Mouse (Mus musculus) lung, embryonic 16.5 days (tissue): ENCODE data around the gene Pde1c. TPM values are rescaled to one million over a fixed set of nuclear protein-coding genes. Genes with fewer than 3 reads are reported as not detected.

Experiments
- ATAC-seq: fragments of 200-750 bp; cut with Nextera tagmentation; 2 replicates; pipeline ENCODE4 v1.8.0; 2017; ENCODE audit warnings: low read depth, mild to moderate bottlenecking, moderate library complexity
- H3K27ac ChIP-seq: fragments of 300-500 bp; sonication (generic); 2 replicates; pipeline ENCODE4 v1.5.1; 2014; ENCODE audit warnings: mild to moderate bottlenecking, control low read depth, low read length
- H3K27me3 ChIP-seq: fragments of 300-500 bp; sonication (generic); 2 replicates; pipeline ENCODE4 v1.6.1; 2014; ENCODE audit warnings: low read depth, low read length, mixed read lengths; ENCODE audit not compliant: control insufficient read depth, insufficient read depth
- H3K36me3 ChIP-seq: fragments of 300-500 bp; sonication (generic); 2 replicates; pipeline ENCODE4 v1.6.1; 2014; ENCODE audit warnings: low read length; ENCODE audit not compliant: control insufficient read depth, insufficient read depth
- H3K4me1 ChIP-seq: fragments of 300-500 bp; sonication (generic); replicated peaks from 2 replicates; pipeline ENCODE4 v1.6.1; 2014; ENCODE audit warnings: low read length, mixed read lengths; ENCODE audit not compliant: control insufficient read depth, insufficient read depth
- H3K4me2 ChIP-seq: fragments of 300-500 bp; sonication (generic); 2 replicates; pipeline ENCODE4 v1.6.1; 2014; ENCODE audit warnings: low read depth, low read length, control low read depth
- H3K4me3 ChIP-seq: fragments of 300-500 bp; sonication (generic); 2 replicates; pipeline ENCODE4 v1.5.1; 2014; ENCODE audit warnings: mild to moderate bottlenecking, low read length, control low read depth
- H3K9ac ChIP-seq: fragments of 300-500 bp; sonication (generic); 2 replicates; pipeline ENCODE4 v1.6.1; 2014; ENCODE audit warnings: low read length, control low read depth
- H3K9me3 ChIP-seq: fragments of 300-500 bp; sonication (generic); 2 replicates; pipeline ENCODE4 v1.6.1; 2016; ENCODE audit warnings: low read length; ENCODE audit not compliant: control insufficient read depth
- WGBS: fragments of 180-500 bp; shearing (Covaris S2); extraction: QIAGEN DNeasy Blood & Tissue Kit; methylation state at CpG from one replicate; pipeline ENCODE4 v1.1.7; 2014; 5-methylcytosine and 5-hydroxymethylcytosine counted together
- polyA plus RNA-seq: library from polyadenylated mRNA; unstranded; fragments of >200 nt; fragmentation: Nextera tagmentation; extraction: Ambion mirVana; gene quantifications from 2 replicates; pipeline ENCODE4 v1.2.1, GENCODE M21; 2015

Pde1c gene
- polyA plus RNA-seq, 1 experiment from 2014 or later = 0.89 TPM

- H3K4me2 ChIP-seq = no peak overlapping the region
- no peak overlapping the region for H3K4me3 ChIP-seq
- H3K36me3 ChIP-seq = no peaks in the 10 kb centered on the region
- no peak overlapping the region for H3K9ac ChIP-seq
- no peaks in the 10 kb centered on the region for H3K9me3 ChIP-seq
- no peak for ATAC-seq
- no peaks in the 10 kb centered on the region for H3K4me1 ChIP-seq
- no peaks in the 10 kb centered on the region for H3K27me3 ChIP-seq
- H3K27ac ChIP-seq = no peak overlapping the region
Observed at GRCm38 (mm10) chr6:56310318-56310717, 258.6 kb downstream of the Pde1c start.

- no peak overlapping the region for H3K4me3 ChIP-seq
- H3K36me3 ChIP-seq = no peaks in the 10 kb centered on the region
- ATAC-seq = no peak
- no peak overlapping the region for H3K9ac ChIP-seq
- WGBS = 82% methylated on average over 2 of the region's 2 CpGs
- H3K4me1 ChIP-seq = no peaks in the 10 kb centered on the region
- no peak overlapping the region for H3K4me2 ChIP-seq
- H3K27me3 ChIP-seq = no peaks in the 10 kb centered on the region
- H3K27ac ChIP-seq = no peak overlapping the region
- no peaks in the 10 kb centered on the region for H3K9me3 ChIP-seq
Observed at GRCm38 (mm10) chr6:56306066-56306465, 262.8 kb downstream of the Pde1c start.

GRCm38 (mm10) chr6:56292176-56292575, 276.7 kb downstream of the Pde1c start:
- no peak for ATAC-seq
- no peak overlapping the region for H3K9ac ChIP-seq
- 62% methylated on average over 1 of the region's 1 CpGs for WGBS
- no peaks in the 10 kb centered on the region for H3K4me1 ChIP-seq
- no peaks in the 10 kb centered on the region for H3K27me3 ChIP-seq
- H3K27ac ChIP-seq = no peak overlapping the region
- no peaks in the 10 kb centered on the region for H3K36me3 ChIP-seq
- no peak overlapping the region for H3K4me3 ChIP-seq
- no peak overlapping the region for H3K4me2 ChIP-seq
- H3K9me3 ChIP-seq = no peaks in the 10 kb centered on the region

- no peaks in the 10 kb centered on the region for H3K4me1 ChIP-seq
- 64% methylated on average over 2 of the region's 2 CpGs for WGBS
Observed at GRCm38 (mm10) chr6:56289307-56289706, 279.6 kb downstream of the Pde1c start.

GRCm38 (mm10) chr6:56284821-56285220, 284.1 kb downstream of the Pde1c start:
- WGBS = 84% methylated on average over 4 of the region's 4 CpGs
- Histone ChIP-seq H3K4me2 (no peak overlapping the region), H3K9ac (no peak overlapping the region), H3K27me3 (no peaks in the 10 kb centered on the region), H3K36me3 (no peaks in the 10 kb centered on the region), H3K4me1 (no peaks in the 10 kb centered on the region), H3K4me3 (no peak overlapping the region), H3K9me3 (no peaks in the 10 kb centered on the region), H3K27ac (no peak overlapping the region)
- ATAC-seq = no peak

More at GRCm38 (mm10) chr6:56289307-56289706, 279.6 kb downstream of the Pde1c start:
- Histone ChIP-seq H3K27ac (no peak overlapping the region), H3K4me2 (no peak overlapping the region), H3K9me3 (no peaks in the 10 kb centered on the region), H3K27me3 (no peaks in the 10 kb centered on the region), H3K4me3 (no peak overlapping the region), H3K9ac (no peak overlapping the region), H3K36me3 (no peaks in the 10 kb centered on the region)
- no peak for ATAC-seq

GRCm38 (mm10) chr6:56275461-56275860, 293.4 kb downstream of the Pde1c start:
- Histone ChIP-seq H3K4me3 (no peak overlapping the region), H3K4me1 (no peaks in the 10 kb centered on the region), H3K27me3 (no peaks in the 10 kb centered on the region), H3K36me3 (no peaks in the 10 kb centered on the region), H3K9ac (no peak overlapping the region), H3K4me2 (no peak overlapping the region), H3K27ac (no peak overlapping the region), H3K9me3 (no peaks in the 10 kb centered on the region)
- WGBS = 74% methylated on average over 1 of the region's 1 CpGs
- no peak for ATAC-seq

GRCm38 (mm10) chr6:56271741-56272140, 297.2 kb downstream of the Pde1c start:
- no peak overlapping the region for H3K4me2 ChIP-seq
- 77% methylated on average over 2 of the region's 2 CpGs for WGBS
- no peak overlapping the region for H3K27ac ChIP-seq
- no peaks in the 10 kb centered on the region for H3K9me3 ChIP-seq
- no peaks in the 10 kb centered on the region for H3K36me3 ChIP-seq
- ATAC-seq = no peak
- H3K27me3 ChIP-seq = no peaks in the 10 kb centered on the region
- no peak overlapping the region for H3K9ac ChIP-seq
- no peak overlapping the region for H3K4me3 ChIP-seq
- H3K4me1 ChIP-seq = no peaks in the 10 kb centered on the region

- Histone ChIP-seq H3K4me1 (no peaks in the 10 kb centered on the region), H3K36me3 (no peaks in the 10 kb centered on the region), H3K27ac (no peak overlapping the region), H3K4me3 (no peak overlapping the region), H3K4me2 (no peak overlapping the region), H3K9ac (no peak overlapping the region), H3K9me3 (no peaks in the 10 kb centered on the region), H3K27me3 (no peaks in the 10 kb centered on the region)
- WGBS = 81% methylated on average over 4 of the region's 4 CpGs
- ATAC-seq = no peak
Observed at GRCm38 (mm10) chr6:56264509-56264908, 304.4 kb downstream of the Pde1c start.

- Histone ChIP-seq H3K4me1 (no peaks in the 10 kb centered on the region), H3K9me3 (no peaks in the 10 kb centered on the region), H3K9ac (no peak overlapping the region), H3K36me3 (no peaks in the 10 kb centered on the region), H3K27me3 (no peaks in the 10 kb centered on the region), H3K27ac (no peak overlapping the region), H3K4me2 (no peak overlapping the region), H3K4me3 (no peak overlapping the region)
- no peak for ATAC-seq
- WGBS = 40% methylated on average over 3 of the region's 3 CpGs
Observed at GRCm38 (mm10) chr6:56260118-56260517, 308.8 kb downstream of the Pde1c start.
